Mouse (Mus musculus) kidney, postnatal 4 days (tissue): ENCODE measurements around the gene Llgl2.

Experiments used
- DNase-seq, 2 experiments: peaks; one replicate each; pipeline ENCODE4 v3.0.0; 2021; ENCODE audit warnings: mixed read lengths in 2 of 2

The Llgl2 gene

DNA sequence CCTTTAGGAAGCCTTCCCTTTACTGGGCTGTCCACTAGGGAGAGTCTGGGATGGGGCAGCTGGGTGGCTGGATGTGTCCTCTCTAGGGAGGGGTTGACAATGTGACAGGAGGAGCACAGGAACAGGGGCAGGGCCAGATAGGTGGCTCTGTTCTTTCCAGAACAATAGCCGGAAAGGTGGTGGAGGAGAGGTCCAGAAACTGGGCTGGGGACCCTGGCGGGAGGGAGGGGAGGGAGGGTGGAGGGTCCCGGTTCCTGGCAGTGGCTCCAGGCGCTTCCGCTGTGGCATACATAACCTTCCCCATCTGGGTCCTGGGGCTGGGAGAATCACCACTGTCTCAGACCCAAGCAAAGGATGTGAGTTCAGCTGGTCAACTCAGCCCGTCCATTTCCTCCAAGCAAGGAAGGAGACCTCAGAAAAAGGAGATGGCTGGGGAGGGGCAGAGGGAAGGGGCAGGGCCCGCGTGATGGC lies 14.5 kb upstream of the Llgl2 start:
- peak; percentile 46 to 67 for DNase-seq

DNA sequence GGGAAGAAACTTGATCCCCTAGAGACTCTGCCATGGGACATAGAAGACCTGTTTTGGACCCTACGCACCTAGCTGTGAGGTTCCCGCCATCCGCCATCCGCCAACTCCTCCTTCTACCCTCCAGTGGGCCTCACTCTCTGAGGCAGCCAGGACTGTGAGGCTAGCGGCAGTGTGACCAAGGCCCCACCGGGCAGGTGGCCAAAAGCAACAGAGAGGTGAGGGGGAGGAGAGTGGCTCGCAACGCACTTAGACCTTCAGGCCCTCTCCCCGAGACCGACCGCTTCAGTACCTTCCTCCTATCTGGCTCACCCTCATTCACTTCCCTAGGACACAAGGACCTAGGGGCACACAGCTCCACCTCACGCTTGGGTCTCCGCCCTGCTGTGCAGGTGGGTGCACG lies 13.5 kb upstream of the Llgl2 start:
- peak; percentile 81 to 87 for DNase-seq

DNA sequence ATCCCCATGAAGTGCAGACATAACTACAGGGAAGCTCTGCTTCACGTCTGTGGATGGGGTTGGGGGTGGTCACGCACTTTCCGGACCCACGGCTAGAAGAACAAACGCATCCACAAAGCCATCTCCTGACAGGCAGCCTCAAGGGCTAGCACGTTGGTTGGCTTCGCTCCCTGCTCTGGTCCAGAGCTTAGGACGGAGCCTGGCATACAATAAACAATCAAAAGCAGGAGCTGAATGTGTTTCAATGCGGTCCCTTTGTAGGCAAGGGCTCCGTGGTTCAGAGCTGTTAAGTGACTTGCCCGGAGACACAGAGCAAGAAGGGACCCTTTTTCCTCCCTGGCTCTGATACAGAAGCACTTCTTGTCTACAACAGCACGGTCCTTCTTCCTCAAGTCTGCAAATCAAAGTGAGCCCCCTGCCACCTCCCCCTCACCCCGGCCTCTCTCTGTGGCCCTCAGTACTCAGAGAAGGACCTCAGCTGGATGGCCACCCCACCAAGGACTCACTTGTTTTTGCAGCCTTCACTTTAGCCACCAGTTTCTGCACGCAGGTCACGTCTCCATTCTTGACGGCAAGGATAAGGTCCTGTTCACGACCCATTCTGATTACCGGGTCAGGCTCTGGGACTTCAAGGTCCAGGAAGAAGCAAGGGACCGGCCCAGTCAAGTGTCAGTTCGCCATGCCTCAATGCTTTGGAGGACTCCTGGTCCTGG lies 12.3 kb upstream of the Llgl2 start:
- no peak for DNase-seq

DNA sequence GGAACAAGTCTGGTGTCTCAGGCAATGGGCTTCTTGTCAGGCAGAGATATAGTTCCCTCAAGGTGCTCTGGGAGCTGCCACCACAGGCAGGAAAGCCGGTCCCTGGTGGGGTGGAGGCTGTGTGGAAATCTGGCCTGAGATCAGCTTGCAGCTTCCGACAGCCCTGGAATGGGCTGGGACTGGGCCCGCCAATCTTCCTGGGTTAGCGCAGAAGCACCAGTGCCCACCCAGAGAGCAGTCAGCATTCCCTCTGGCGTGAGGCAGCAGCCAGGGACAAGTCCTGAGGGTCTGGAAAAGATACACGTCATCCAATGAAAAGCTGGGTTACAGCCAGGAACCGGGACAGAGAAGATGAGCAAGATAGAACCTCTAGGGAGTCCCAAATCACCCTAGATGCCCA lies 11.8 kb upstream of the Llgl2 start:
- DNase-seq: peak; percentile 44 to 70

DNA sequence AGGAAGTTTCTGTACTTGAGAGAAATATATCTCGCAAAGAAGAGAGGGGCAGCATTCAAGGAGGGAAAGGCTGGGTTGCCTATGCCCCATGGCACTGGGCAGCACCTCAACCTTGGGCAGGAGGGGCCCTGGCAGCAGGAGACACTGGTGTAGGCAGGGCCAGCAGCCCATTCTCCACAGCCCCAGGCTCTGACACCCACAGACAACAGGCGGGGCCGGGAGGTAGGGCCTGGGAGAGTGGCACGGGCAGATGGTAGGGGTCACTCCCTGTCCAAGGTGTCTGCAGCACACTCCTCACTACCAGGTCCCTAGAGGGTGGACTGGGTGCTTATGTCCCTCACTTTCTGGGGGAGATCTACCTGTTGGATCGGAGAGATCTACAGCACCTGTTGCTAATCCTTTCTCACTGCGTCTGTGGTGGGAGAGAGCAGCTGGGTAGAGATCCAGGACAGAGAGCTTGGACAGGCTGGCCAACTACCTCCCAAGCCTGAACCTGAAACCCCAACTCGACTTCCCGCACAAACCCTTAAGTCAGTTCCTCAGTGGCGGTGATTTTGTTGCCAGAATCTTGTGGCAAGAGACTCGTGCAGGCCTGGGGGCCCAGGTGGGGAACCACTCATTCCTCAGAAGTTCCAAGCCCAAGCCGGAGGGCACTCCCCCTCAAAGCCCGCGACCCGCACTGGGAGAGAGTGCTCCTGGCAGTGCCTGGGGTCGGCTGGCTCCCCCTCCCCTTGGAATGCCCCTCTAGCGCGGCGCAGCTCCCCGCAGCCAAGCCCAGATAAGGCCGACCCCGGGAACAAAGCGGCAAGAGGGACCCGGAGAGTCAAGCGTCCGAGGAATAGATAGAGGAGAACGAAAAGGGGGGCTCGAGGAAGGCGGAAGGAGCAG lies 11.1 kb upstream of the Llgl2 start:
- peak; percentile 51 to 53 for DNase-seq

DNA sequence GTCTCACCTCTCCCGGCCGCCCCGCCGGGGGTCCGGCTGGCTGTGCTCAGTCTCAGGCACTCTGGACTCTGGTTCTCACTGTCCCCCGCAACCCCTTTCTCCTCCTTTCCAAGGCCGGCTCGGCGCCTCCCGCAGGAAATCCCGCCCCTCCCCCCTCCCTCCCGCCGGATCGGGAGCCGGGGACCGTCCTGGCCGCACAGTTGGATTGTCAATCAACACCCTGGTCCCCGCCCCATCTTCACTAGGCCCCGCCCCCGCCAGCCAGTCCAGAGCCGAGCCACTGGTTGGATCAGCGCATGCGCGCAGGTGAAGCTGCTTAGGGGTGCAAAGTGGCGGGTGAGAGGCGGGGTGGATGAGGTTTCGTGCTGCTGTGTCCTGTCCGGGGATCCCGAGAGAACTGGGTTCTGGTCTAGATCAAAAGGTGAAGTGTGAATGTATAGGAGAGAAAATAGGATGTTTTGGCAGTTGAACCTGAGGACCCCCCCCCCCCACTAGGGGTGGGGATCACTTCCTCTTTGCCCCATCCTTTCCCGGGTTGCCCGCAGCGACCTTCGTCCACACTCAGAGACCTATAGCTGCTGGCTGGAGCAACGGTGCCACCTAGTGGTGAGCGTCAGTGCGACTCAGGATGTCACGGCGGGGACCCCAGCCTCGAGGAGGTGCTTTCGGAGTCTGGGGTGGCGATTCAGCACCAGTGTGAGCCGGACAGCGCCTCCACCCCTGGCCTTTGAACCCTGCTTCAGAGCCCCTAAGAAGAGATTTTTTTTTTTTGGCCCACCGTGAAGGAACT lies 10.1 kb upstream of the Llgl2 start, which contains the start of gene Caskin2:
Caskin2 (minus strand) TSS at position 133 of the 790 bp plus-strand sequence.
- DNase-seq: peak; percentile 99

DNA sequence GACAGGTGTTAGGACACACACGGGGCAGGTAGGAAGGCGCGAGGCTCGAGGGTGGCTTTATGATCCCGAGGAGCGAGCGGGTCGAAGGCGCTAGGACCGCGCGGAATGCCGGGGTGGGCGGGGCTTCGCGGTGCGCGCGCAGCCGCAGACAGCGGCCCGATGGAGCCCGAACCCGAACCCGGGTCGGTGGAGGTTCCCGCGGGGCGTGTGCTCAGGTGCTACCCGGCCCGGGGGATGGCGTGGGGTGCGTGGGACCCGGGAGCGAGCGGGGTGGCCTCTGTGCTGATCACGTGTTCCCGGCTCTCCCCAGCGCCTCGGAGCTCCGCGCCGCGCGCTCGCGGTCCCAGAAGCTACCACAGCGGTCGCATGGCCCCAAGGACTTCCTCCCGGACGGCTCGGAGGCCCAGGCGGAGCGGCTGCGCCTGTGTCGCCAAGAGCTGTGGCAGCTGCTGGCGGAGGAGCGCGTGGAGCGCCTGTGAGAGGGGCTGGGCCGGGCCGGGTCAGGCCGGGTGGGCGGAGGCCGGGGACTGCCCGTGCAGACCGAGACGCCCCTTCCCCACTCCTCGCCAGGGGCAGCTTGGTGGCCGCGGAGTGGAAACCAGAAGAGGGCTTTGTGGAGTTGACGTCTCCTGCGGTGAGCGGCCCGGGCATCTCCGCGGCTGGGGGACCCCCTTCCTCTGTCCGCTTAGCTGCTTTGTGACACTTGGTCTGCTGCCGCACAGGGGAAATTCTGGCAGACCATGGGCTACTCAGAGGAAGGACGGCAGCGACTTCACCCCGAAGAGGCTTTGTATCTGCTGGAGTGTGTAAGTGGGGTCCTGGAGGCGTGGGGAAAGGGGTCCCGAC lies 9.0 kb upstream of the Llgl2 start, which contains the start of gene Tsen54:
Tsen54 (plus strand) TSS at position 120 of the 846 bp plus-strand sequence.
- peak; percentile 93 to 95 for DNase-seq

DNA sequence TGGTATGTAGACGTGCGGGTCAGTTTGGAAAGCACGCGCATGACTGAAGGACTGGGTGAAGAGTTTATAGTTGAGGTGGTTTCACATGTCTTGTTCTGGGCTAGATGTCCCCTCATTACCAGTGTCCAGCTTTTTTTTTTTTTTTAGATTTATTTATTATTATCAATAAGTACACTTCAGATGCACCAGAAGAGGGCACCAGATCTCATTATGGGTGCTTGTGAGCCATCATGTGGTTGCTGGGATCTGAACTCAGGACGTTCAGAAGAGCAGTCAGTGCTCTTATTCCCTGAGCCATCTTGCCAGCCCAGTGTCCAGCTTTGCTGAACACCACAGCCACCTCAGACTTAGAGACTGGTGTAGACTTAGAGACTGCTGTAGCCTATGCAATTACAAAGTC lies 6.5 kb upstream of the Llgl2 start:
- no peak for DNase-seq

DNA sequence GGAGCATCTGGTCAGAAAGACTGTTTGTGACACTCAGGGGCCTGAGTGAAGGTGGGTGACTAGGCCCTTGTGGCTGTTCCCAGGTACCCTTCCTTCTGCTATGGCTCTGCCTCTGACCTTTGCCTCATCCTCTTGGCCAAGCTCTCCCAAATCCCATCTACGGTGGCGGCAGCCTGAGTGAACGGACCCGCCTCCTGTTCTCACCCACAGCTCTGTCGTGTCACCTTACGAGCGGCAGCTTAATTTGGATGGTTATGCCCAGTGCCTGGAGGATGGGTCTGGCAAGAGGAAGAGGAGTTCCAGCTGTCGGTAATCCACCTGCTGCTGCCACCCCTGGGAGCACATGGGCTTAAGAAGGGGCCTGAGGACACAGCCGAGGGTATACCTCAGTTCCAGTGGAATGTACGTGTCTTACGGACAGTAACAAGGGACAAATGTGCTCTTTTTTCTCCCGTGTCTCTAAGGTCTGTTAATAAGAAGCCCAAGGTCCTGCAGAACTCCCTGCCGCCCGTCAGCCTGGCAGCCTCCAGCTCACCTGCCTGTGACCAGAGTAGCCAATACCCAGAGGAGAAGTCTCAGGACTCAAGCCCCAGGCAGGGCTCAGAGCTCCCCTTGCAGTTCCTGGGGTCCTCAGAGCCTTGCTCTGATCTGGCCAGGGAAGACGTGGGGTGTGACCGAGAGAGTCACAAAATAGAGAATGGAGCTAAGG lies 3.8 kb upstream of the Llgl2 start:
- peak in 1 of 2 experiments; percentile 59 for DNase-seq

DNA sequence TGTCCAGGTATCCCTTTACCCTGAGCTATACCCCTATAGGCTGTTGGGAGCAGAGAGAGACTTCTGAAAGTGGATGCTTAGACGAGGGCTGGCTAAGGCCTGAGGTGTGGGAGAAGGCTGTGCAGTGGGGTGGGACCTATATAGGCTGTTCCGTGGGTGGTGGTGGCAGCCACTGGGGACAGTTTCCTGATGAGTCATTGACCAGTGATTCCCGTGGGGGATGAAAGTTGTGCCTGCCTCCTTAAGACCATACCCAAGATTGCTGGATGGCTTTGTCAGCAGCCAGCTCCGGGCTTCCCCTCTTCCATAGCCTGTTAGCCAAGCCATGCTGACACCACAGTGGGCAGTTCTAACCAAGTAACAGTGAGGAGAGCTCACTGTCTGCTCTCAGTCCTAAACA lies 2.8 kb upstream of the Llgl2 start:
- no peak for DNase-seq

DNA sequence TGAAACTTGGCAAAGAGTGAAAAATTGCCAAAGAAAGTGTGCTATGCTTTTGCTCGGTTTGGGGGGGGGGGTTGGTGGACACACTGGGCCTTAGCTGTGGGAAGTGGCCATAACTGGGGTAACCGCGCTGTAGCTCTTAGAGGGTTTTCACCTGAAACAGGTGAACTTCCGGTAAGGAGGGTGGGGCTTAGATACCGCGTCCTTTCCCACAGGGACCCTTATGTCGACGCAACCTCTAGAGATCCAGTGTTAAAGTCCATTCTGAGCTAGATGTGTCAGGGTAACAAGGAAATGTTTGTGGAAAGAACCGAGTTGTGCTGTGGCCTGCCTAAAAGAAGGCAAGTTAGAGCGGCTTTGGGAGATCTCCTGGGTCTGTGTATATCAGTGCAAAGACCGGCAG lies 964 bp downstream of the Llgl2 start:
- peak in 1 of 2 experiments; percentile 10 for DNase-seq

DNA sequence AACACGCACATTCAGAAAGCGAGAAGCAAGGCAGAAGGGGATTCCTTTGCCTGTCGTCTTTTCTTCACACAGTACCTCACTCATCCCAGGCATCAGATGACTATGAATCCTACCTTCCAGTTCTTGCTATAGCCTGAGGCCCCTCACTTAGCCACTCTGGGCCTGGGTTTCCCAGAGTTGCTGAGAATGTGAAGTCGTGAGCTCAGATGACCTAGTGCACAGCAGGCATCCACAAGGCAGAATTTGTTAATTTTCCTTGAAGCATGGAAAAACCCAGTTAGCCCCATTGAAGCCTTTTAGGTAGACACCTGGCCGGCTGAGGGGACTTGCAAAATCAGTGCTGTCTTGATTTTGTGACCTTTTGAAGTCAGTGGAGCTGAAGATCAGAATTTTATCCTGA lies 2.6 kb downstream of the Llgl2 start:
- no peak for DNase-seq

DNA sequence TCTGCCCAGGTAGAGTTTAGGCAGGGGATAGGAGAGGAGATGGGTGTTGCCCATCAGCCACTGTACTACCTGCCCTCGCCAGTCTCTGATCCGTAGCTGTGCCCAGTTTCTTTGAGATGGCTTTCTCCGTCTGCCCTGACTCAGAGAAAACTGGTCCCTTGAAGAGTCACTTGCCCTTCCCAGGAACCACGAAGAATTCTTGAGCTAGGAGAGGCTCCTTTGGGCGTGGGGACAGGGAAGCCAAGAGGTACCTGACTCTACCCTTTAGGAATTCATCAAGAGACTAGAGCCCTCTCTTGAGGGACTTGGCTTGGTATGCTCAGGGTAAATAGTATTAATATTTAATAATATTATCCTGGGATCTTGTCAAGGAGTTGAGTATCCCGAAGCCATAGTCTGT lies 3.8 kb downstream of the Llgl2 start:
- no peak for DNase-seq

DNA sequence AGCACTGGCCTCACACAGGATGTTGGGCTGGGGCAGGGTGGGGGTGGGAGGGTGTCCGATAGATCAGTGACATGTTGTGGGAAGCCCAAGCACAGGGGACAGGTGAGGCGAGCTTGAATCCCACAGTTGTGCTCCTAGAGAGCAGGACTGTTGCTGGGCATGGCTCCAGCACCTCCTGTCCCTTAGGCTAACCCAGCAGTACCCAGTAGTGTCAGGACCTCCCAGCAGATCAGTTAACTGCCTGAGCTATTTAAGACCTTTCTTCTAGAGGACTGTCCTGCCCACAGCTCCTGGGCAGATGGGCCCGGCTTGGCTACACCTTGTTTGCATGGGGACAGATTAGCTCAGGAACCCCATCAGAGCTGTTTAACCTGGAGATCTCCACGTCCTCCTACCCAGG lies 5.2 kb downstream of the Llgl2 start:
- no peak for DNase-seq

DNA sequence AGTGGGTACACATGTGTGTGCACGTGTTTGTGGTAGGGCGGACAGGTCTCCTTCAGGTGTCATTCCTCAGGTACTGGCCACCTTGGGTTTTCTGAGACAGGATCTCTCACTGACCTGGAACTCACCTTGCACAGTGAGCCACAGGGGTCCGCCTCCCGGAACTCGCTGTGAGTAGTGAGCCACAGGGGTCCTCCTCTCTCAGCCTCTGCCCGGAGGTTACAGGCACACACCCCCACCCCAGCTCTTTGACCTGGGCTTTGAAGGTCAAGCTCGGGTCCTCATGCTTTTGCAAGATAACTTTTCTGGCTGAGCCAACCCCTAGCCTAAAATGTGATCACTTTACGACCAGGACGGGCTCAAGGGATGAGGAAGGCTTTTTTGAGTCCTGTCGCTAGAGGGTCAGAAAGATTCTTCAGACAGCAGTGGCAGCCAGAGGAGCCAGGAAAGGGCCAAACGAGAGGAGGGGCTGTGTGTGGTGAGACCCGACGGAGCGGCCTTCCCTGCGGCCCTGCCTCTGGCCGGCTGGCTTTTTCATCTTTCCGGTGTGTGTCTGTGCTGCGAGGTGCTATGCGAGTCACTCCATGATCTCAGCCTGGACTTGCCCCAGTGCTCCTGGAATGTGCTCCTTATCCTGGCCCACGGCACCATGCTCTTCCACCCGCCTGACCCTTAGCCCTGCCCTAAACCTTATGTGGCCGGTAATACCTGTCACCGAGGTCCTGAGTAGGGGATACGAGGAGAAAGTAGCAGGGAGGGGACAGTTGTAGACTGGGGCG lies 6.9 kb downstream of the Llgl2 start:
- peak in 1 of 2 experiments; percentile 62 for DNase-seq

DNA sequence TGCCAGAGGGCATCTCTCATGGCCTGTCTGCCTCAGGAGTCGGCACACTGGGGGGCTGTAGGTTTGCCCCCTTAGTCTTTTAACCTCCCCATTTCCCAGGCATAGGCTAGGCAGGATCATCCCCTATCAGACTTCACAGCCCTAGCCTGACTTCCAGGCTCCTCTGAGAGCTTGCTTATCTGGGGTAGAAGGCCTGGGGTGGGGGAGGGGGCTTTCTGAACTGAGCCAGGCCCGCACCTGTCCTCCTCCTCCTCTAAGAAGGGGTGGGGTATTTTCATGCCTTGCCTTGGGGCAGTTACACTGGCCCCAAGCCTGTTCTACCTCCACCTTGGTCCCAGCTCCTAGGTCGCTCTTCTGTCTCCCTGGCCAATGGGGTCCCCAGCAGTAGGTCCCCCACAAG lies 7.7 kb downstream of the Llgl2 start:
- no peak for DNase-seq

DNA sequence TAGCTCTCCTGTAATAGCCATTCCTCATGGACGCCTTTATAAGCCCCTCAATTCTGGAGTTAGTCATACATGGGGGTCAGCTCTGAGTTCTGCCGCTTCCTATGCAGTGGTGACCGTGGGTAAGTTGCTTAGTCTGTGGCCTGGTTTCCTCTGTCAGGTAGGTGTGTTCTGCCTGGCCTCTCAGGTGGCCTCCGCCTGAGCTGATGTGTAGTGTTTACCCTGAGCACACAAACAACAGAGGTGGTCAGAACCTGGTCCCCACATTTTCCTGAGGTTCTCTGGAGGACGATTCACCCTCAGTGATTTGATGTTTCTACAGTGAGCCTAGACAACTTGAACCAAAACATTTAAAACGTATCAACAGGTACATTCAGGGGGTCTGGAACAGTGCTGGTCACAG lies 8.2 kb downstream of the Llgl2 start:
- peak in 1 of 2 experiments; percentile 24 for DNase-seq

DNA sequence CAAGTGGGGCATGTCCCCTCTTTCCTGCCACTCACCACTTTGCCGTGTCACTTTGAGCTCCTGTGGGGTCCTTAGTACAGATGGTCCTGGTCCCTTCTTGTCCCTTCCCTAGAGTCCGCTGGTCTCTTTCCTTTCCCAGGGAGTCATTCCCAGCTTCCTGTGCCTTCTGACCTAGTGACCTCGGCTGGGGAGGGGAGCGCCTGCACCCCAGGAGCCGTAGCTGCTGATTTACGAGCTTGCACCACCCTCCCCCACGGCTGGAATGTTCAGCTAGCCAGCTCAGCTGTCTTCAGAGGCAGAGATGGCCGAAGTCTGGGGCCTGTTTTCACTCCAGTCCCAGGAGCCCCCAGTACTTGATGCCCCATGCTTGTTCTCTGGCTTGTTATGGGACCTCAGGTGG lies 8.7 kb downstream of the Llgl2 start:
- peak; percentile 91 to 94 for DNase-seq

DNA sequence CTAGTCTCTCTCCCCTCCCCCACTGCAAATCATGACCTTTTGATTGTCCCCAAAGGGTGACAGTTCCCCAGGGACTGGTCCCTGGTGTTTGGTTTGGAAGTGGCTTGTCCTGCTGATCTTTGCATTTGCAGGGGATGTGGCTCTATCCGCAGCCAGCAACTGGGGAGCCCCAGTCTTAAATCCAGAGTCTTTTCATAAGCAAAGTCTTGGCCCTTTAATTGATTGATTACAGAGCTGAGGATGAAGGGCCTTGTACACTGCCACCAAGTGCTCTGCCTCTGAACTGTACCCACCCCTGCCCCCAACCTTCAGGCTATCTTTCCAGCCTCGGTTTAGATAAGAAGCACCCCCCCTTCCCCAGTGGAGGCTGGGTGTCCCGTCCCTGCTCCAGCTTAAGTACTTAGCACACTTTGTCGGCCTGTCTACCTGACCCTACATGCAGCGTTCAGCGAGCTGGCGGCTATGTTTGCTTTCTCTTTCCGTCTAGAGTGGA lies 9.2 kb downstream of the Llgl2 start:
- peak; percentile 51 to 67 for DNase-seq

DNA sequence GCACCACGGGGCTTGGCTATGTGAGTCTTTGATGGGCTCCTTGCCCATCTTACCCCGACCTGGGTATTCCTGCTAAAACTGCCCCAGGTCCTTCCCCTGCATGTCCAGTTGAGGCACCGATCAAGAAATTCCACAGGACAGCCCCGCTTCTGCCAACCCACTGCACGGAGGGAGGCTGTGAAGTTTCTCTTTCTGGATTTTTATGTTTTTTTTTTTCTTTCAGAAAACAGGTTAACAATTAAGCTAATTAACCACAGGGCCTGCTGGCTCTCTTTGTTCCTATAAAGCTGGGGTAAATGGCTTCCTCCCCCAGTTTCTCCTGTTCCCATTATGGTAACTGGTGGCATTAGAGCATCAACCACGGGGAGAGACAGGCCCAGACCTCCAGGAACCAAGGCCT lies 10.2 kb downstream of the Llgl2 start:
- DNase-seq: peak in 1 of 2 experiments; percentile 31
